Mouse (Mus musculus) megakaryocyte, embryonic 14.5 days (primary cell): Measurements from ENCODE around the gene Ryk.

Experiments used
- FLI1 ChIP-seq: IDR thresholded peaks from 2 replicates; pipeline ENCODE4 v1.6.1; 2012; ENCODE audit warnings: low read length, inconsistent platforms, mixed read lengths
- GATA1 ChIP-seq: IDR thresholded peaks from 3 replicates; pipeline ENCODE4 v1.6.1; 2012; ENCODE audit warnings: mixed read lengths, low read length, inconsistent platforms, borderline replicate concordance

DNA sequence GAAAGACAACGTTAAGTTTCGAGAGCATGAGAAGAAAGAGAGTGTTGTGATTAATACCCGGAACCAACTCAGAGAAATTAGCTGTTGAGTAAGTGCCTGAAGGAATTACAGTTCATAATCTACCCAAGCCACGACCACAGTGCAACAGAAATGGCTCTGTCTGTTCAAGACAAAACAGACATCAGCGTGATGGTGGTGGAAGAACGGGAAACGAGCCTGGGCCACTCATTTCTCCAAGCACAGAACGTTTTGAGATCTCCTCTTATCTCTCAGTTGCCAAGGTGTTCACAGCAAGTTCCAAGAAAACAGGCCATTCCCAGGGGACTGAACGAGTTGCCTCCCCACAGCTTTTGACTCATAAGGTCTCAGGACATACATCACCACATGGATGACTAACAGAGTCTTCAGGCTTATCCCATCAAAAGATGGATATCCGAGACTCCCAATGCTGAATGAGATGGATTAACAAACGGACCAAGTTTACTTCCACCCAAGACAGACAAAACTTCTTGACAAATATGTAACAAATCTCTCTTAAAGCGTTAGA is 111.8 kb downstream of the Ryk start:
- TF ChIP-seq GATA1 (no peak), FLI1 (no peak)
